Mouse (Mus musculus) embryonic facial prominence, embryonic 10.5 days (tissue): Measurements from ENCODE around the gene Zfp219. TPM values are rescaled to one million over a fixed set of nuclear protein-coding genes. Genes with fewer than 3 reads are reported as not detected.

Experiments
- polyA plus RNA-seq: library from polyadenylated mRNA; unstranded; fragments of >200 nt; fragmentation: Nextera tagmentation; extraction: Ambion mirVana; gene quantifications from 2 replicates; pipeline ENCODE4 v1.2.1, GENCODE M21; 2016

Zfp219 gene
- polyA plus RNA-seq, 1 experiment from 2014 or later: 57.5 TPM

Other genes with a start within 250 kb of the Zfp219 start
- not detected in 2 replicates for gene Ang4, start 247.1 kb downstream of the Zfp219 start, polyA plus RNA-seq
- not detected in 2 replicates for gene AY358078, start 220.7 kb downstream of the Zfp219 start, polyA plus RNA-seq
- not detected in 2 replicates for gene Ear6, start 167.0 kb downstream of the Zfp219 start, polyA plus RNA-seq
- 52.4 and 53.0 TPM in 2 replicates for gene Mettl17, start 135.9 kb downstream of the Zfp219 start, polyA plus RNA-seq
- 0.60 and 0.62 TPM in 2 replicates for gene Slc39a2, start 127.8 kb downstream of the Zfp219 start, polyA plus RNA-seq
- 15.4 and 16.6 TPM in 2 replicates for gene Ndrg2, start 106.6 kb downstream of the Zfp219 start, polyA plus RNA-seq
- not detected in 2 replicates for gene Tppp2, start 102.3 kb downstream of the Zfp219 start, polyA plus RNA-seq
- gene Rnase13, start 98.0 kb downstream of the Zfp219 start, polyA plus RNA-seq: not detected in 2 replicates
- 151 and 163 TPM in 2 replicates for gene Arhgef40, start 36.0 kb downstream of the Zfp219 start, polyA plus RNA-seq
- gene Tmem253, start 5.1 kb downstream of the Zfp219 start, polyA plus RNA-seq: 0.65 and 0.72 TPM in 2 replicates
- not detected in 2 replicates for gene Olfr221, start 21.7 kb upstream of the Zfp219 start, polyA plus RNA-seq
- 893 and 906 TPM in 2 replicates for gene Hnrnpc, start 83.3 kb upstream of the Zfp219 start, polyA plus RNA-seq
- 129 and 133 TPM in 2 replicates for gene Rpgrip1, start 90.0 kb upstream of the Zfp219 start, polyA plus RNA-seq
- gene Supt16, start 176.7 kb upstream of the Zfp219 start, polyA plus RNA-seq: 89.9 and 90.2 TPM in 2 replicates
- 51.2 and 51.7 TPM in 2 replicates for gene Chd8, start 237.0 kb upstream of the Zfp219 start, polyA plus RNA-seq